Mouse (Mus musculus) layer of hippocampus, adult 18-20 months (tissue): ENCODE measurements at regions not wholly inside any gene's neighbourhood (a gene's known extent, or its start where the extent isn't known, plus 50 kb on each side); places are given as distances from the start of the nearest gene placed in this dataset.
"Not testable (repeated sequence)": the region's sequence is repeated elsewhere in the genome, so short reads cannot be mapped to it uniquely, and the experiment has no call there.

Source experiments
- DNase-seq, 2 experiments: peaks; one replicate each; pipeline ENCODE4 v3.0.0; 2022; ENCODE audit warnings: low spot score in 2 of 2

- no peak for DNase-seq
These were observed 853.1 kb upstream of the Pou3f2 start for GRCm38 (mm10) chr4:23341240-23341639.

DNA sequence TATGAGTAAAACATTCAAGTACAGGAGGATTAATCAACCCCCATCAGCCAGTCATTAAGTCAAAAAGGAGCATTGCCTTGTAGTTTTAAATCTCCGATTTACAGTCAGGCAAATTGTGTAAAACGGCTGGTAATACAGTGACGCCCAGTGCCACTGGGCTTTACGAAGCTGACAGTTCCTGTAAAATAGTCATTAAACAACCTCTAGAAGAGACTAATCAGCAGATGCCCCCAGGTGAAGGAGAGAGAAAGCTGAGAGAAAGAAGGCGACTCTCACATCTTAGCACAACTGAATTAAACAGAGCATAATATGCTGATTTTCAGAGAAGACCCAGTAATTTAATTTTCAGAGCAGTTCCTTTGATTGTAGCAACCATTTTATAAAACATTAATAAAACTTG is 850.3 kb upstream of the Pou3f2 start:
- no peak for DNase-seq

GRCm38 (mm10) chr4:23300617-23301016 is 812.5 kb upstream of the Pou3f2 start:
- no peak for DNase-seq

DNA sequence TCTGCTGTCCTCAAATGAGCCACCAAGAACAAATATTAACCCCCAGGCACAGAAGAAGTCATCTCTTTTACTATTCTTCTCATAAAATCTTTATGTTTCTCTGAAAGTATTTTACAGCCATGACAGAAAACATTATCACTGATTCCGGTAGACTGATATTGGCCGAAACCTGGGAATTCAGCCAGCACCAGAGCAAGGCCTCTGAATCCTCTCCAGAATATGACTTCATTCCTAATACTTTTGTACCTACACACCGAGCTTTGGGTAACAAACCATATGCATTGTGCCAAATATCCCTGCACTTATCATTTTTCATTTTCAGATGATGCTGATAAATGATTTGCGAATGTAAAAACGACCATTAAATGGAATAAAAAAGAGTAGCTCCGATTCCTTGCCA is 791.9 kb upstream of the Pou3f2 start:
- no peak for DNase-seq

DNA sequence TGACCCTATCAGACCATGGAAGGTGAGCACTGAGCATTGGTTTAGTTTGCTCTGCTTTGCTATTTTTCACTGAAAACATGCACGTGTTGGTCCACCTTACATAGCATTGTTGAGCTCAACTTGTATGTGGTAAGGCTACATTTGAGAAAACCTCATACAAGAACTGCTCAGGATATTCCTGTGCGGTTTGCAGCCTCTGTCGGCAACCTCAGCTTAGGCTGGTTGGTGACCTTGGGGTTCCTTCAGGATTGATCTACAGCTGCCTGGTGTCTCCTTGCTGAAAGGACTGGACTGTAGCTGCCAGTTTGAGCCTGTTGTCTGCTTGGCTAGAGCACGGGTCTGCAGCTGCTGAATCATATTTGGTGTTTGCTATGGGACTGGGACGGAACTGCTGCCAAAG is 787.0 kb upstream of the Pou3f2 start:
- no peak for DNase-seq

- DNase-seq, result no peak
These were observed 783.8 kb upstream of the Pou3f2 start for GRCm38 (mm10) chr4:23271947-23272346.

- no peak for DNase-seq
These were observed 772.2 kb upstream of the Pou3f2 start for GRCm38 (mm10) chr4:23260371-23260770.

- no peak for DNase-seq
These were observed 746.8 kb upstream of the Pou3f2 start for GRCm38 (mm10) chr4:23234960-23235359.

GRCm38 (mm10) chr4:23194756-23195155 is 706.6 kb upstream of the Pou3f2 start:
- not testable (repeated sequence) for DNase-seq

DNA sequence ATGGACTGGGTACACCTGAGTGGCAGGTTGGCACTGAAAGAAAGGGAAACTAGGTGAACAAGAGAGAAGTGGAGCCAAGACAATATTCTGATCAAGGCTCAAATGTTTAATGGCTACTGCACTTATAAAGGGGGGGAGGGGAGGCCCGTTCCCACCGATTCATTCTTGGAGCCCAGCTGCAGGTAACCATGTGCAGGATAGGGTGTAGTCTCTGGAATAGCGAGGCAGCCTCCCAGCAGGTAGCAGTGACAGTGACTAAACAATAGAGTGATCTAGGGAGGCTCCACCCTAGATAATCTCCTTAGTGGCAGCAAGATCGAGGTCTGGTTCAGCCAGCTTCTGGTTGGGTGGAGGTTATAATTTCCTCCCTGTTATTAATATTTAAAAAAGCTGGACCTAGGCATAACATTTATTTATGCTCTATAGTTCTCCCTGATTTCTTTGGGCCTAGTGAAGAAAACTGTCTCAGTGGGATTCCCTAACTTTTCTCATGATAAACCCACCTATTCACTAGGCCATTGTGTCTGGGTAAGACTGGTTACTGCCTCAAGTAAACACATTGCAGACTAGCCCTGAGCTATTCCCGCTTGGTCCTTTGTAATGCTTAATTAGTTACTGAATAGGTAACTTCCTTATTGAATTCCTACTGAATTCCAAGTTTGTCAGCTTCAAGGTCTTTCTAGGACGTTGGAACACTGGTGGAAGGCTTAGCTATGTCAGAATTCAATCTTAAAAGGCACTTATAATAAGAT is 705.4 kb upstream of the Pou3f2 start:
- DNase-seq, result no peak

DNA sequence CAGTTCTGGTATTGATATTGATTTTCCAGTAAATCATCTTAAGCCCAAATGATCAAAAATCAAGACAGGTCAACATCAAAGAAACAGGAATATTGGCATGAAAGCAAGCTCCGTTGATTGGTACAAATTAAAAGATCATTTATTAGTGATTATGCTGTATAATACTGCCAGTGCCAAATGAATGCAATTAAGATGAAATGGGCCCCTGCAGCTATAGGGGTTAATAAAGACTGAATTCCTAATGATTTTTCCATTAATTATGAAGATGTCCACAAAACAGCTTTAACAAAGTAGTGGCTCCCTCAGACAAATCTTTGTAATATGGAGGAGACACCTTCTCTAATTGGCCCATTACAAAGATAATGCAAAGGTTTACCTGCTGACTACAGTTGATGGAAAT is 685.6 kb upstream of the Pou3f2 start:
- DNase-seq, result no peak

DNA sequence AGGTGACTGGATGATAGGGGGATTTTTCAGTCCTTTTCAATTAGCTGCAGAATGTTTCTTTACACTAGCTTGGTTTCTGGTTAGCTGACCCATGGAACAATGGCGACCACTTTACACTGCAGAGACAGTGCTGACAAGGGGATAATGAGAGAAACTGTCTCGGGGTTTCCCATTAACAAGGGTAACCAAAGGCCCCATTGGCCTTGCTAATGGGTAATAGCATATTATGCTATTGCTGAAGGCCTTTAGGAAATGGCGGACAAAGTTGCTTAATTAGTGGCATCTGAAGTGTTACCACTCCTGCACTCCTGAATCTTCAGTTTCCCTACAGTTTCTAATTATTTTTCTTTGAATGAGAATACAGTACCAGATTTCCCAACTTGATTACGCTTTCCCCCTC is 685.2 kb upstream of the Pou3f2 start:
- DNase-seq, result no peak

DNA sequence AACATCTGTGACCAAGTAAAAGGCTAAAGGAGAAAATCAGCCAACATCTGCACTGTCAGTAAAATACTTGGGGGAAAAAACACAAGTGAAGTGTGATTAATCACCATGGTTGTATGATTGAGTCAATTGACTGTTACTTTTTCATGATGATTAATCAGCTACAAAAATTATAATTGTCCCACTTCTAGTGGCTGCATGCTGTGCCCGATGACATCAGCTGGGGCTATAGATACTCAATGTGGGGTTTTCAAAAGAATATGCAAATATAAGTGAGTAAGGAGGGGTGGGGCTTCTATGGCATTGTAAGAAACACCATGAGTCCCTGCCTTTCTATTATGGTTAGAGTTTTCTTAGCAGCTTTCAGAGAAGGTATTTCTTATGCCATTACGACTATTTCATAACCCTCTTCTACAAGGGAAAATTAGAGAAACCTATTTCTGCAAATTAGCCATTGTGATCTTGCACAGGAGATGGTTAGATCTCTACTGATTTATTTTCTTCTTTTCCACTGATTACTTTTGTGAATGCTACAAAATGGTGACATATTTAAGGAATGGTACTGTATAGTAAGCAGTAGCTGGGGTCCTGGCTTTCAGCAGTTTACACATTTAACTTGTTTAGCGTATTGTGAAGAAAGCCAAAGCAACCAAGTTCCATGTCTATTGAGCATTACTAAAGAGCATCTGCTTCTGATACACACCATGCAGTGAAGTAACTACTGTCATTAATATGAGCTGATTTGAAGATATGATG is 660.1 kb upstream of the Pou3f2 start:
- DNase-seq, result no peak

- no peak for DNase-seq
These were observed 645.2 kb upstream of the Pou3f2 start for GRCm38 (mm10) chr4:23133386-23133785.

DNA sequence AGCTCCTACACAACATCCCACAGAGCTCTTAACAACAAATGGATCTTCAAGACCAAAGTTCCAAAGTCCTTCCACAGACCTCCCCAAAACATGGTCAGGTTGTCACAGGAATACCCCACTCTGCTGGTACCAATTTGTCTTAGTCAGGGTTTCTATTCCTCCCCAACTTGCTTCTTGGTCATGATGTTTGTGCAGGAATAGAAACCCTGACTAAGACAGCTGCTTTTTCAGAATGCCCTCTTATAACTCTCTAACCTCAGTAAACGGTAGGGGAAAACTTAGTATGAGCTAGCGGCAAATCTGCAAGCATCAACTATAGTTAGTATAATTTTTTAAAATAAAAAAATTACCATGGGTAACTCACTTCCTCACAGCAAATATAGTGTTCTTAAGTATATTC is 613.3 kb upstream of the Pou3f2 start:
- not testable (repeated sequence) for DNase-seq

DNA sequence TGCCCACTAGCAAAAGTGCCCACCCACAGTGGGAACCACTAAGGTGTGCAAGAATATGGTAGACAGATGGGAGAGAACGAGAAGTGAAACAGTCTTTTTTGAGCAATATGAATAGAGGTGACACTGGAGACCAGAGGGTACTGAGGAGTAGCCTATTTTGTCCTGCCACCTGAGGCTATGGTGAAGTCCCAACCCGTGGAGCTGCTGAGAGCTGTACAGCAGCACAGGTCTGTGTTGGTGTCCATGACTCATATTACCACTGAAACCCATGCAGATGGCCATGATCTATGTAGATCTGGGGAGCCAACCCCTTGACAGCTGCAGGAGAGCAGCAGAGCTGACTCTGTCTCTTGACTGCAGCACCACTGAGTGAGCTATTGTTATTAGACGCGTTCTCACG is 591.4 kb upstream of the Pou3f2 start:
- no peak for DNase-seq

DNA sequence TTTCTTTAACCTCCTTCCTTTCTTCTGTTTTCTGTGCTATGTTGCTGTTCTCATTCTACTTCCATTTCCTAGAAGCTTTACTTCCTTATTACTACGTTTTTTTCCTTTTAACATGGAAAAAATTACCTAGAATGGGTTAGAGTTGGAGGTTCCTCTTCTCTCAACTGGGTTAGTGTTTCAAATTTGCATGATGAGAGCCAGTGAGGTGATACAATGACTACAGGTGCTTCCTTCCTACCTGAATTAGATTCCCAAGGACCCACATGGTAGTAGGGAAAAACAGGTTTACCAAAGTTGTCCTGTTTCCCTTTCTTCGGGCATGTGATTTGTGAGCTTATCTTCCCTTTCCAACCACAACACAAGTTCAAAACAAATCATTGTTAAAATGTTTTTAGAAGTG is 589.4 kb upstream of the Pou3f2 start:
- no peak for DNase-seq

DNA sequence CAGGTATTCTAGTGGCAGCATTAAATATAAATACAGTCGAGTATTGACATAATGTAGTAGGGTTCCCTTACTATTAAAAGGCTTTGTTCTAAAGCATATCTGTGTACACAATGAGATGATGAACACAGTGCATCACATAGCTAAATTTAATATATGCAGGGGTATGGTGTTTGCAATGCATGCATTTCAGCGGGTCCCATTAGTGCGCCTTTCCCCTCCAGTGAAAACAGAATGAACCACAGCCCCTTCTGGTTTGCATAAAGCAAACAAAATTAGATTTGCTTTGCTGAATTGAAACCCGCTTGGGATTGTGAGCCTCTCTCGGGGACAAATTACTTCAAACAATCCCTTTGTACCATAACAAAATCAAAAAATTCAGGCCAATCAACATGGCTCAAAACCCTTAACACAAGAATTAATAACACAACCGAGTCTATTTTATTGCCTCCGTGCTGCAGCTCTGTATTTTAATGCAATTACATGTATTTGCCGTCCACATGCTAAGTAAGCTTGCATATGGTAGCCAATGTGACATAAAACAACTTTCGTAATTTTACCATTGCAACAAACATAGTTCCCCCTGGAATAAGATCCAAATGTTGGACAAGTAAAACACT is 562.6 kb upstream of the Pou3f2 start:
- no peak for DNase-seq

GRCm38 (mm10) chr4:23037784-23038183 is 549.6 kb upstream of the Pou3f2 start:
- no peak for DNase-seq

DNA sequence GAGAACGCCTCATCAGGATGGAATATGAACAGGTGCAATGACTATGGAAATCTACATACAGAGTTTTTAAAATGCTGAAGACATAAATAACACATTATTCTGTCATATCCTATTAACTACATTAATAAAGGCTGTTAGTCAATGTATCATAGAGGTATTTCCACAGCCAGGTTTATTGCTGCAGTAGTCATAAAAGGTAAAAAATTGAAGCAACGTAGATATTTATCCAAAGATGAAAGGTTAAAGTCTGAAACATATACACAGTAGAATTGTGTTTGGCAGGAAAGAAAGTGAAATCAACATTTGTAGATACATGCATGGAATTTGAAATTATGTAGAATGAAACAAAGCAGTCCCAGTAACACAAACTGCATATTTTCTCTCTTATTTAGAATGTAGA is 543.1 kb upstream of the Pou3f2 start:
- no peak for DNase-seq

DNA sequence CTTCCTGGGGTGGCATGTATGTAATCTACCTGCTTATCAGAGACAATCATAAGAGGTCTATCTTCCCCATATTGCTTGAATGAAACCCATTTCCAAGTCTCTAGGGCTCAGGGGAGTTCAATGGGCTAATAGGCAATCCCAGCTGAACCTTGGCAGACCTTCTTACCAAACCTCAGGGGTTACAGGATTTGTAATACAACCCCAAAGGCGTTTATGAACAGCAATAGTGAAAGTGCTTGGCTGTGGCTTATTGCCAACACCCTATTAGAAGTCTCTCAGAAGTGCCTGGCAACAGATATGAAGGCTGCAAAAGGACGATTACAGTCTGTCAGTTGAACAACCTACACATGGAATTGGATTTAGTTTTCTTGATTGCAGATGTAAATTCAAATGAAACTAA is 534.0 kb upstream of the Pou3f2 start:
- no peak for DNase-seq

DNA sequence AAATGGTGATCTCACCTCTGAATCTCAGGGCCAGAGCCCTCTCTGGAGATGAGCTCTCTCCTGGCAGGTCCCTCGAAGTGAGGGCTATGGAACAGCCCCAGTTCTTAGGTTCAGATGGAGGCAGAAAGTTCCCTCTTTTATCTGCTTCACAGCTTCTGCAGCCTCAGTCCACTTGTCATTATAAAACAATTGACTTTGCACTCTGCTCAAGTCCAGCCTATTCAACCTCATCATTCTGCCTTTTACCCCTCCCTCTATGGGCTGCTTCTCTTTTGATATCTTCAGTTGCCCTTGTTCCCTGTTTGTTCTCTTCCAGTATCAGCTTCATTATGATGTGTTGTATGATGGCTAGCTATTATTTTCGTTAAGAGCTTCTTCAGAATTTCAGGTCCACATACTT is 522.2 kb upstream of the Pou3f2 start:
- no peak for DNase-seq
